Comparison of ENCODE assay signal across 8 mouse cellular contexts in the genomic region with DNA sequence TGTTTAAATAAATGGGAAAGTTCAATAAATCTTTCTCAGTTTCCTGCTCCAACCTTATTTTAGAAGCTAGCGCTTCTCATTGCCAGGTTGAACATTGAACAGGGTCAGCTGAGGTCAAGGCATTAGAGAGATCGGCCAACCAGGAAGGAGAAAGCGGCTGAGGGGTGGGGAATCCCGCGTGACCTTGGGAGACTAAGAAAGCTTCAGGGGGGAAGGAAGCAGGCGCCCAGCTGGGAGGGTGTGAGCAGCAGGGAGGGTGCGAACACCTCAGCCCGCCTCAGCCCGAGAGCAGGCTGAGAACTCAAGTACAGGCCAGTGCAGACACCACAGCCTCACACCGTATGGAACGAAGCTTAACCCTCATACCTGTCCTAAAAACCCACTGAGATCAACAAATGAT. TPM values are rescaled to one million over a fixed set of nuclear protein-coding genes. Genes with fewer than 3 reads are reported as not detected.
DNase-seq lines count a peak whose midpoint lies in the region; ATAC-seq and TF ChIP-seq lines count a peak whose summit lies in the region.

No protein-coding gene starts in this region.

- no peaks in the 10 kb centered on the region for H3K27me3 ChIP-seq in heart, postnatal 0 days (ENCODE audit: control insufficient read depth, insufficient read depth, low read length)
- H3K27me3 ChIP-seq in liver, embryonic 11.5 days (replicated peaks; ENCODE audit: control insufficient read depth, insufficient read depth, low read length) = no peaks in the 10 kb centered on the region
- H3K27me3 ChIP-seq in stomach, embryonic 14.5 days (ENCODE audit: control insufficient read depth, insufficient read depth, low read length) = no peaks in the 10 kb centered on the region
- no peaks in the 10 kb centered on the region for H3K27me3 ChIP-seq in hindbrain, embryonic 11.5 days (ENCODE audit: control insufficient read depth, insufficient read depth, low read length)

- peak; percentile 25 for DNase-seq in gastrocnemius, adult 18-20 months (ENCODE audit: low spot score)
- DNase-seq in gastrocnemius, postnatal 14 days = no peak
- no peak for DNase-seq in heart, postnatal 0 days (ENCODE audit: low spot score)
- DNase-seq in liver, embryonic 11.5 days (ENCODE audit: low spot score) = no peak
- DNase-seq in right cerebral cortex, postnatal 14 days = no peak
- no peak for DNase-seq in left cerebral cortex, adult 8-10 months (ENCODE audit: low spot score in 2 of 2)
- no peak for DNase-seq in hindbrain, embryonic 11.5 days (ENCODE audit: low spot score)

- no peaks in the 10 kb centered on the region for H3K9me3 ChIP-seq in heart, postnatal 0 days (replicated peaks; ENCODE audit: control insufficient read depth, low read length)
- H3K9me3 ChIP-seq in liver, embryonic 11.5 days (ENCODE audit: control insufficient read depth, low read length) = no peaks in the 10 kb centered on the region
- H3K9me3 ChIP-seq in stomach, embryonic 14.5 days (ENCODE audit: control insufficient read depth, low read depth, low read length) = no peaks in the 10 kb centered on the region
- H3K9me3 ChIP-seq in hindbrain, embryonic 11.5 days (ENCODE audit: control insufficient read depth, low read length) = no peaks in the 10 kb centered on the region

- H3K36me3 ChIP-seq in heart, postnatal 0 days (replicated peaks; ENCODE audit: control insufficient read depth, insufficient read depth, low read length) = peaks cover 15% of the 10 kb centered on the region
- 0 out of 2 replicates have a peak, but pooled peaks cover 2% of the 10 kb centered on the region for H3K36me3 ChIP-seq in liver, embryonic 11.5 days (ENCODE audit: control insufficient read depth, insufficient read depth, low read length)
- peaks cover 4% of the 10 kb centered on the region; the same call in 1 of the 2 replicates for H3K36me3 ChIP-seq in stomach, embryonic 14.5 days (ENCODE audit: control insufficient read depth, insufficient read depth, low read length)
- H3K36me3 ChIP-seq in hindbrain, embryonic 11.5 days (ENCODE audit: control insufficient read depth, insufficient read depth, low read length) = no peaks in the 10 kb centered on the region

- TF ChIP-seq EP300 in heart, postnatal 0 days (IDR thresholded peaks at IDR 0.05; ENCODE audit: low read depth) = no peak

- intact Hi-C loops in gastrocnemius, postnatal 14 days (cut with DNase I; ENCODE audit: low total_unique reads) = no loop called here

- peak overlapping the region; percentile 10 for H3K4me2 ChIP-seq in heart, postnatal 0 days (ENCODE audit: low read depth, low read length)
- H3K4me2 ChIP-seq in liver, embryonic 11.5 days = peak overlapping the region; percentile 25; the same call in 1 of the 2 replicates
- no peak overlapping the region for H3K4me2 ChIP-seq in stomach, embryonic 14.5 days (replicated peaks; ENCODE audit: low read depth, low read length)
- no peak overlapping the region for H3K4me2 ChIP-seq in hindbrain, embryonic 11.5 days (replicated peaks; ENCODE audit: low read depth, low read length)

- peak; percentile 63; the same call in 1 of the 2 replicates for ATAC-seq in heart, postnatal 0 days (ENCODE audit: insufficient read depth, low read depth)
- no peak; the same call in 1 of the 2 replicates for ATAC-seq in liver, embryonic 11.5 days (replicated peaks; ENCODE audit: low FRiP score)
- peak; percentile 78 for ATAC-seq in stomach, embryonic 14.5 days (ENCODE audit: insufficient number of reproducible peaks, insufficient read depth, low FRiP score, low read depth)
- ATAC-seq in hindbrain, embryonic 11.5 days (ENCODE audit: low FRiP score) = no peak; the same call in 1 of the 2 replicates

- H3K4me1 ChIP-seq in heart, postnatal 0 days (ENCODE audit: control insufficient read depth, insufficient read depth) = 0 out of 2 replicates have a peak, but pooled peaks cover 6% of the 10 kb centered on the region
- H3K4me1 ChIP-seq in liver, embryonic 11.5 days (replicated peaks; ENCODE audit: control insufficient read depth, insufficient read depth, low read length) = peaks cover 11% of the 10 kb centered on the region
- peaks cover 11% of the 10 kb centered on the region for H3K4me1 ChIP-seq in stomach, embryonic 14.5 days (ENCODE audit: control insufficient read depth, insufficient read depth, low read length)
- H3K4me1 ChIP-seq in hindbrain, embryonic 11.5 days (replicated peaks; ENCODE audit: control insufficient read depth, insufficient read depth, low read length) = no peaks in the 10 kb centered on the region

- H3K9ac ChIP-seq in heart, postnatal 0 days (replicated peaks; ENCODE audit: low read depth, low read length) = no peak overlapping the region
- H3K9ac ChIP-seq in liver, embryonic 11.5 days (ENCODE audit: low read depth, low read length) = no peak overlapping the region
- no peak overlapping the region for H3K9ac ChIP-seq in stomach, embryonic 14.5 days (replicated peaks; ENCODE audit: low read depth, low read length)
- no peak overlapping the region for H3K9ac ChIP-seq in hindbrain, embryonic 11.5 days (ENCODE audit: low read depth, low read length)

- WGBS in heart, postnatal 0 days = 30% methylated on average over 11 of the region's 11 CpGs
- WGBS in liver, embryonic 11.5 days = 31% methylated on average over 11 of the region's 11 CpGs
- WGBS in stomach, embryonic 14.5 days = 20% methylated on average over 11 of the region's 11 CpGs
- WGBS in hindbrain, embryonic 11.5 days = 60% methylated on average over 11 of the region's 11 CpGs

- TF ChIP-seq CTCF in heart, postnatal 0 days (IDR thresholded peaks at IDR 0.05; ENCODE audit: low read depth) = no peak

- no peak overlapping the region for H3K27ac ChIP-seq in heart, postnatal 0 days (ENCODE audit: low read depth)
- H3K27ac ChIP-seq in liver, embryonic 11.5 days (ENCODE audit: low read depth, low read length) = no peak overlapping the region
- H3K27ac ChIP-seq in stomach, embryonic 14.5 days (ENCODE audit: low read length) = no peak overlapping the region
- no peak overlapping the region for H3K27ac ChIP-seq in hindbrain, embryonic 11.5 days (ENCODE audit: low read depth, low read length)

- no peak overlapping the region for H3K4me3 ChIP-seq in heart, postnatal 0 days (ENCODE audit: low read depth, low read length)
- H3K4me3 ChIP-seq in liver, embryonic 11.5 days (ENCODE audit: low read depth, low read length) = no peak overlapping the region
- H3K4me3 ChIP-seq in stomach, embryonic 14.5 days (ENCODE audit: low read depth, low read length) = no peak overlapping the region
- H3K4me3 ChIP-seq in hindbrain, embryonic 11.5 days (ENCODE audit: low read depth, low read length) = no peak overlapping the region

RNA-seq across cellular contexts. Expression of gene Usp12, which starts 22.8 kb away (rescaled TPM):
- total RNA-seq in gastrocnemius, adult 18-20 months (2021) = 10 to 100 TPM; 16.4 to 17.9 TPM
- total RNA-seq in gastrocnemius, postnatal 14 days (2021) = 10 to 100 TPM; 13.8 to 15.7 TPM
- 6.1 and 7.0 TPM in 2 replicates for total RNA-seq in heart, postnatal 0 days (2014; rRNA removed; ENCODE audit: low replicate concordance)
- 5.6 and 6.7 TPM in 2 replicates for polyA plus RNA-seq in heart, postnatal 0 days (2015; fragmentation: Nextera tagmentation; extraction: Ambion mirVana)
- 11.1 and 12.8 TPM in 2 replicates for polyA plus RNA-seq in liver, embryonic 11.5 days (2014; fragmentation: Nextera tagmentation; extraction: Ambion mirVana)
- 12.8 and 13.1 TPM in 2 replicates for polyA plus RNA-seq in stomach, embryonic 14.5 days (2014; fragmentation: Nextera tagmentation; extraction: Ambion mirVana)
- 10 to 100 TPM; 50.1 to 58.9 (median 54.3) TPM for total RNA-seq in left cerebral cortex, adult 8-10 months (2022)
- polyA plus RNA-seq in hindbrain, embryonic 11.5 days (2014; fragmentation: Nextera tagmentation; extraction: Ambion mirVana) = 11.6 and 12.6 TPM in 2 replicates

Comparison
In these comparisons a context has a peak if more than half of its experiments do, and no peak if none do; other contexts are left out.
1. ATAC-seq: peak in heart, postnatal 0 days (single experiment) and stomach, embryonic 14.5 days (single experiment); none in liver, embryonic 11.5 days (single experiment) and hindbrain, embryonic 11.5 days (single experiment).
2. H3K4me2 ChIP-seq: peak in heart, postnatal 0 days (single experiment) and liver, embryonic 11.5 days (single experiment); none in stomach, embryonic 14.5 days (single experiment) and hindbrain, embryonic 11.5 days (single experiment).